Mouse (Mus musculus): ENCODE results near the gene Babam2.

- no peak for TF ChIP-seq CTCF (IDR thresholded peaks at IDR 0.05; ENCODE audit: control insufficient read depth, insufficient read depth, low read length)
- TF ChIP-seq POLR2A (IDR thresholded peaks at IDR 0.05; ENCODE audit: borderline replicate concordance, control insufficient read depth, low read depth, low read length), result no peak
Measured at GRCm38 (mm10) chr5:31821204-31821603, 123.7 kb downstream of the Babam2 start.

Data from bone marrow, adult 2 months (tissue).